Mouse (Mus musculus) fibroblast of lung, adult 2 months (primary cell): ENCODE measurements around the gene Ttc34.

Experiments used
- DNase-seq: peaks from one replicate; pipeline ENCODE4 v3.0.0-alpha.2; 2011; ENCODE audit warnings: low read depth

The Ttc34 gene

DNA sequence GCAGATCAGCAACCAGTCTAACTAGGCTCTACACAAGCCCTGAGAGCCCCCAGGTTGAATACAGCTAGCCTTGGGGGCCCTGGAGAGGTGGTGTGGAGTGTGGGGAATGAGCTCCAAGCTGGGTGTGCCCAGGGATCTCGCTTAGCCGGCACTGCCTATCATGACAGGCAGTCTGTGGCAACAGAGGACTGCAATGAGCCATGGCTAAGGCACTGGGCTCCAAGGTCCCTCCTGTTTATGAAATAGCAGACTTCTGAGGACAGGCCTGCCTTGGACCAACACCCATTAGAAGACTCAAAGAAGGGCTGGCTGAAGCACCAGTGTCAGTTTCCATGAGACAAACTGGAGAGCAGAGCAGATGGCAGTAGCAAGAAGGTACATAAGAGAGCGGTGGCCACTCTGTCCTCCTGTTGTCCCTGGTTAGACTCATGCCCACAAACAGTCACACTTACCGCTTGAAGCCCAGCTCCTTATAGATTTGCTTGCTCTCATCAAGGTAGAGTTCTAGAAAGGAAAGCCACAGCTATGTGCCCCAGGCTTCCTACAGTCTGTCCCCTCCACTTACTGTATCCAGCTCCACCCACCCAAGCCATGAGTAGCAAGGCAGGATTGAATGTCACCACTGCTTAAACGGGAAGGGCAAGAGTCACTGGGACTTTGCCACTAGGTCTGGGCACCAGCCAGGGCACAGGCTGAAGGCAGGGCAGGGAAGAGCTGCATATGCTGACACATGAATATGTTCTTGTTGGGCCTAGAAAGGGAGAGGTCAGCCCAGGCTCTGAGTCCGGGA, 60.6 kb downstream of the Ttc34 start:
- DNase-seq, result no peak

DNA sequence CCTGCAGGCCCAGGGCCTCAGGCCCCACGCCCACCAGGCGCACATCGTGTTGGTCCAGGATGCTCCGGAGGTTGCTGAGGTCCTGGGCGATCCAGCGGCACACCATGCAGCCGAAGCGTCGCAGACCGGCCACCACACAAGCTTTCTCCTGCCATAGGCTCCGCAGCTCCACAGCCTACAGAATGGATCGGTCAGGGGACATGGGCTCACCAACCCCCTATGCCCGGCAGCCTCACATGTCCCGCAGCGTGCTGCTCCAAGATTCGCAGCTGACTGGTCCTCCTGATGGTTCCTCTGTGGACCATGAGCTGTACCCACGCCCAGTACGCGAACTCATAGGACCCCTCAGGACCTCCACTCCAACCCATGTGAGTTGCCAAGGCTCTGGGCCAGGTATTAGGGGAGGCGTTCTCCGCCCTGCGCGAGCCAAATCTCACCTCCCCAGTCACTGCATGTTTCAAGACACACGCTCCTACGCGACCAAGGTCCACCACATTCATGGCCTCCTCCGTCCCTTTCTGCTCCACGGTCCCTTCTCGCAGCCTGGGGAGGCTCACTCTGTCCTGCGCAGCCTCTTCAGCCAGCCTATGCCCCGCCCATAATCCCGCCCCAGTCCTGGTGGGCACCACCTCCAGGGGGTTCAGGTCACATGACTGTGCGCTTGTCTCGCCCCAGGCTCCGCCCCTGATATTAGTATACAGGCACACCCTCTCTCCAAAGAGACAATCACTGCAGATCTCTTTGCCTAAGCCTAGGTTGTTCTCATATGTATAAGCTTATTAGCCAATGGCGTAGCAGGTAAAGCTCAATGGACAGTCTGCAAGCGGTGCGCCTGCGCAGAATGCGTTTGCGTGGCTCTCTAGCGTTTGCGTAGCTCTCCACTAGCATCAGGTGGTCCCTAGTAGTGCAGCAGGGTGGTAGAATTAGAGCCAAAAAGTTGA, 61.5 kb downstream of the Ttc34 start, which contains the start of gene Fam213b:
Fam213b (minus strand) TSS at position 630 of the 941 bp plus-strand sequence.
- DNase-seq, result peak; percentile 57

- no peak for DNase-seq
Observed at GRCm38 (mm10) chr4:154902371-154902770, 65.1 kb downstream of the Ttc34 start.

DNA sequence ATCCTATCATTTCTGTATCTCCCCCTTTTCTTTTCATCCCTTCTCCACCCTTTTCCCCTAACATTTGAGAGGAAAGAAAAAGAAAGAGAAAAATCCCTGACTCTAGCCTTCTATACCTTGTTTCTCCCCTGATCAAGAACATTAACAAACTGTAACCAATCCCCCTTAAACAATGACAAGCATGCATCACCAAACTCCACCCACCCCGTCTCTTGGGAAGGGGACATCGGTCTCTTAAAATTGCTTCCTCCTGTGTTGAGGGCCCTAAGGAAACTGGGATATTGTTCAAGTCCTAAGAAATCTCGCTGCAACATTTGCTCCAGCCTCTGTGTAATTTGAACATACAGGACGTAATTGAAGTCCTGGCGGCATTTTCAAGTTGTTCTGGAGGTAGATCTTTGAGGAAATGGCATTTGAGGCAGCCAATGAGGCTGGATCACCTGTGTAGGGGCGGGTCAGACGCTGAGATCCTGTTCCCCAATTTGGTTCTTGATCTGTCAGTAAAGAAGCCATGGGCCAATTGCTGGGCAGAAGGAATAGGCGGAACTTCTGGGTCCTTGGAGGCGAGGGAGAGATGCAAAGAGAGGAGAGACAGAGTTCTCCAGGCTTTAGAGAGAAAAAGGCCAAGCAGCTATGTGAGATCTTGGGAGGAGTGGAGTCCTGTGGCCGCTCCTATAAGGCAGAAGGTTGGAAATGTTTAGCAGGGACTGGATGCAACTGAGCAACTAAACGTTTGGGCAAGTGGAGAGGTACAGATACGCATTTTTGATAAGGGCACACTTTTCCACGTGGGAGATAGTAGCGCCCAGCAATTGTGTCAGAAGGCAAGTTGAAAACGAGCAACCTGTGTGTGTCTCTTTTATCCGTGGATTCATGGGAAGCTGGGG, 67.2 kb downstream of the Ttc34 start:
- DNase-seq, result peak; percentile 60

- peak; percentile 69 for DNase-seq
Observed at GRCm38 (mm10) chr4:154907833-154908232, 70.6 kb downstream of the Ttc34 start.

GRCm38 (mm10) chr4:154908490-154908889, 71.2 kb downstream of the Ttc34 start:
- no peak for DNase-seq

DNA sequence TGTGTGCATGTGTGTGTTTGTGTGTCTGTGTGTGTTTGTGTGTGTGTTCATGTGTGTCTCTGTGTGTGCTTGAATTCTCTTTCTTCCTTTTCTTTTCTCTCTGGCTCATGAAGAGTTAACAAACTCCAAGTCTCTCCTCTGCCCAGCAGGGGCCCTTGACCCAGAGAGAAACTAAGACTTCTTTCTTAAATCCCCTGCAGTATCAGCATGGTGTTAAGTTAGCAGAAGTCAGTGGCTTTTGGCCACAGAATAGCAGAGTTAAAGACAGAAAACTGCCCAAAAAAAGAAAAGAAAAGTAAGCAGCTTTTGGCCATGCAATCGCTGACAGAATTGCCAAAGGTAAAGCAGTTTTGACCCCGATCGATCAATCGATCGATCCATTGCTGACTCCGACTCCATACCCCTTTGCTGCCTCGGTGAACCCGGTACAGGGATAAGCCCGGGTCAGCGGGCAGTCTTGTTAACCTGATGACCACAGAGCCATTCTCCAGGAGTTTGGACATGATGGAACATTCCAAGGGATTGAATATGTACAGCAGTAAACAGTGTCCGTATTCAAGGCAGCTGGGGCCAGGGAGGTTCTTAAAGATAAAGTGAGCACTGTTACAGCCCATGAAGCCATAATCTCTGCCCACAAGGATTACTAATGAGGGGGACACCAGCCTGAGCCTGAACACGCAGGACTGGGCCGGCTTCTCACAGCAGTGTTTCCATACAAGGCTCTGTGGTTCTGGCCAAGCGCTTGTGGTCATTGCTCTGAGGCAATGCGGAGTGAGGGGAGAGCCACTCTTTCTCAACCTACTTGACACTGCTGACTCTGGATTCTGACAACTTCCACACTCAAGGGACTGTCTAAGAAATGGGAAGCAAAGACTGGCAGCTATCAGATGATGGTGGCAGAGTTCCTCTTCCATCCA, 73.6 kb downstream of the Ttc34 start:
- DNase-seq, result peak; percentile 56

DNA sequence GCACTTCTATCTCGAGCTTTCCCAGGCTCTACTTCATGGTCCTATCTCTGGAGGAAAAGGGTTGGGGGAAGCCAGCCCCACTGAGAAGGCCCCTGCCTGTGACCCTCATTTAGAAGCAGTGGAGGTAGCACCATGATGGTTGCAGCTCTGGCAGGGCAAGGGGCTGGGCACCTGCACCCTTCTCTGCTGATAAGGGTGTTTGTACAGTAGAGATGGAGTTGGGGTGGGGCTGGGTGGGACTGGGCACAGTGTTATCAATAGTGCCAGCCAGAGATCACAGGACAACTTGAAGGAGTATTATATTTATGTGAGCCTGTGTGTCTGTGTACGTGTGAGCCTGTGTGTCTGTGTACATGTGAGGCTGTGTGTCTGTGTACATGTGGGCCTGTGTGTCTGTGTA, 74.4 kb downstream of the Ttc34 start:
- no peak for DNase-seq

- no peak for DNase-seq
Observed at GRCm38 (mm10) chr4:154913845-154914244, 76.6 kb downstream of the Ttc34 start.

DNA sequence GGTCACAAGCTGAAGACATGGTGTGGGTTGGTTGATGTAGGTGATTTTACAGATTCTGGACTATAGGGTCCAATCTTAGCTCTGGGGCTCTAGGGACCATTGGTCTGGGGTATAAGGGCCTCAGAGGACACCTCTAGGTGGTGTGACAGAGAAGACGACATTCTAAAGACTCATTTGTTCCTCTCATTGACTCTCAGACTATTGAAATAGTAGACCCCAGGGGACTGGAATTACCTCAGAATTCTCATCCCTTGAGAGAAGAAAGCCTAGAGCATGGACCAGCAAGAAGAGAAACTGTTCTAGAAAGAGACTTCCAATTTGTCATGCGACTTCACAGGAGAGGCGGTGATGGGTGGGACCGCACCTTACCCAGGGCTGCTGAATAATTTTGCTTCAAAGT, 77.0 kb downstream of the Ttc34 start:
- no peak for DNase-seq

GRCm38 (mm10) chr4:154914707-154915106, 77.4 kb downstream of the Ttc34 start:
- no peak for DNase-seq

- no peak for DNase-seq
Observed at GRCm38 (mm10) chr4:154915286-154915685, 78.0 kb downstream of the Ttc34 start.

- DNase-seq, result no peak
Observed at GRCm38 (mm10) chr4:154916662-154917061, 79.4 kb downstream of the Ttc34 start.
